Mouse (Mus musculus) mesoderm, embryonic 11.5 days (tissue): ENCODE data around the gene Erg.

Experiments used
- DNase-seq: peaks from one replicate; pipeline ENCODE4 v3.0.0-alpha.2; 2012; ENCODE audit warnings: low read depth, low spot score

The Erg gene

DNA sequence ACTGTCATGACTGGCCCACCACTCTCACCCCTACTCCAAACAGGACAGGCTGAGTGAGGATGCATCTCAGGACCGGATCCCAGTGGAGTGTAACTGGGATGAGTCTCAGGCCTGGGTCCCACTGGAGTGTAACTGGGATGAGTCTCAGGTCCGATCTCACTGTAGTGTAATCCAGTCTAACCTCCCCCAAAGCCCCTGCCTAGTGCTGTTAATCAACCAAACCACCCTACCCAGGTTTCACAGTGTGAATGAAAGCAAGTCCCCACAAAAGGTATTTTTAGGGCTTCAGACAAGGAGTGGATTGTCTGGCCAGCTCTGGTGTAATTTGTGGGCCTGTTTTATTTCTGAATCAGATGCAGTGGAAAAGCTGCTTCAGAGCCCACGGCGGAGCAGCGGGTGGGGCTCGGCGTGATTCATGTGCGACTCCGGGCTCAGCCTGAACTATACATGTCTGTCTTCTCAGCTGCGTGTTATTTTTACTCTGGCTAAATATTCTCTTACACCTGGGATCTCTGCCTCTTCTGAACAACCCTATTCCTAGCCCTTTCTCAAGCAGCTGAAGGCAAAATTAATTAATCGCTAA lies 187.5 kb downstream of the Erg start:
- DNase-seq = no peak

DNA sequence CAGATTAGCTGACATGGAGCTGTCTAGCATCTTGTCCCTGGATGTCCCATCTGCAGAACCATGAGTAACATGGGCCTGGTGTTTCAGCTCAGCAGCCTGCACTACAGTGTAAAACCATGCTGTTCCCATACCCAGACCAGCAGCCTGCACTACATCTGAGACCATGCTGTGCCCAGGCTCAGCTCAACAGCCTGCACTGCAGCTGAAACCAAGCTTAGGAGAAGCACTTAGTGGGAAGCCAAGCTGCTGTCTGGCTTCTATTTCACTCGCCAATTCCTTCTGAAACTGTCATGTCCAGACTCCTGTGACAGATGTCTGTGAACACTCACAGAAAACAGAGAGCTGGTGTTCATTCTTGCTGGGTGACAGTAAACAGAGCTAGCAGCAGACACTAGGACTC lies 195.6 kb downstream of the Erg start:
- DNase-seq = no peak

DNA sequence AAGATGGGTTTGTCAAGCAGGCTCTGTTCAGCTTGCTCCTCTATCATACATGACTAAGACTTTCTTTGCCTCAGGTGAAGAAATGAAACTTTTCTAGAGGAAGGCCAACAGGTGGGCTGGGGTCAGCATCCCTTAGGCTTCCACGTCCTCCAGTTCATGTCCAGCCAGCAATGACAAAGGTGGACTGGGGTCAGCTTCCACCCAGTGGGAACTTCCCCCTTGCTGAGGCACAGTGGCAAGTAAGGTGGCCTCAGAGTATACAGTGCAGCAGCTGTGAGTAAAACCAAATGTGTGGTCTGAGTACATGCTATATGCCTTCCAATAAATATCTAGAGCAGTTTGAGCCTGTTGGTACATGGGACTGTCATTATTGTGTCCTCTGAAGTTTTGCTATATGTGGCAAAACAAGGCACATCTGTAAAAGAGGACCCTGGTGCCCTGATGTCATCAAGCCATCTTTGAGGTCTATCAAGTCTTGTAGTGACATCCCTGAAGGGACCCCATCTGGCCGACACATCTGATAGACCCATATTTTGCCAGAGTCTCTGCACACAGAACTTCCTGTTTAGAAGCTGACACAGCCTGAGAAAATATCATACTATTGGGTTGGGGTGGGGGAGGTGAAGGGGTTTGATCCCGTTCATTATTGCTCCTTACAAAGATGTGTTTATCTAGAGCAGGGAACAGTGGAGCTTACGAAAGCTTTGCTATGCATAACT lies 197.4 kb downstream of the Erg start:
- no peak for DNase-seq

DNA sequence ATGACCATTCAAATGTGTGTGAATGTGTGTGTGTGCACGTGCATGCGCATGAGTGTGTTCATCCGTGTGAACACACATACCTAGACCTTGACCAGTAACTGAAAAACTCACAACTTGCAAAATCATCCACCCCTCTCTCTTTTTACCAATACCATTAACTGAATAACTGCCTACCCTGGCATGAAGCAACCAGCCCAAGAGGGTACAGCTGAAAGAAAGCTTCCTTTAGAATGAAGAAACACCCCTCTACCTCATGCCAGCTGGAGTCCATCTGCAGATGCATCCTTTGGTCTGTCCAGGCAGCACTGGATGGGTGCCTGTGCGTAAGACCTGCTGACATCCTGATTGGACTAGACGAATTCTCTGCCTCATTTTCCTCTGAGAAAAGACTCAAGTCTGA lies 198.1 kb downstream of the Erg start:
- no peak for DNase-seq

DNA sequence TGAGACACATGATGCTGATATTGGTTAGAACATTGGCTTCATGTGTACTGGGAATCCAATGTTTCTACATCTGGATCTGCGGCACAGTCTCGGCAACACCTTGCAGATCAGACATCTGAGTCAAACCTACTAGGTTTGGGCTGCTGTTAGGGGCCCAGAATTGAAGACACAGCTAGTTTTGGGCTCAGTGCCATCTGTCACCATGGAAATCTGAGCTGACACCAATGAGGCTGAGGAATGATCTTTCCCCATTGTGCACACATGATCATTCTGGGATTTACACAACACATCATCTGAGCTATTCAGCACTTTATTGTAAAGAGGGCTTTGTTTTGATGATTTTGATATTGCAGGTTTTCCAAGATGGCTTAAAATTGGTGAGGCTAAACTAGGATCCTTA lies 199.4 kb downstream of the Erg start:
- DNase-seq = no peak

DNA sequence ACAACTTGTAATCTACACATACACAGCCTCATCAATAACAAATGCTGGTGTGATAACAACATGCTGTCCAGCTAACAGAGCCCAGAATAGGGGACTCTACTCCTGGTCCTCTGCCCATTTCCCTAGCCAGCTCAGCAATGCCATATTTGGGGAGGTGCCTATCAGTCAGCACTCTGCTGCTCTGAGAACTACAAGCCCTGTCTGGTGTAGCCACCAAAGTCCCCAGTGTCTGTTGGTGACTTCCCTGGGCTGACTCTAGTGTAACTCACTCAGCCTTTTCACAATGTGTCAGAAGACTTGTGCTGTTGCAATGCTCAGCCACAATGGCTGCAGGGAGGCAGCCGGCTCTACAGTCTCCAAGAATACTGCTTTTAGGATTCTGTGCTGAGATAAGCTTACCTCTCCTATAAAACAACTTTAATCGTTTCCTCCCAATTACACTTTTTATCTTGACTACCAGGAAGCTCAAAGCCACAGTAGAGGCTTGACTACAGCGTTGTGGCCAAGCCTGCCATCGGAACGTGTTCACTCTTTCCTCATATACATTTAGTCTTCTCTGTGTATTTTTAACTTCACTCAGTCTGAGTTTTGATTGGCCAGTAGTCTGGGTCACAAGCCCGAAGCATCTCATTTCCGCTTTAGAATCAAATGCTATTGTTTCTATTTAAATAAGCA lies 201.0 kb downstream of the Erg start:
- no peak for DNase-seq

DNA sequence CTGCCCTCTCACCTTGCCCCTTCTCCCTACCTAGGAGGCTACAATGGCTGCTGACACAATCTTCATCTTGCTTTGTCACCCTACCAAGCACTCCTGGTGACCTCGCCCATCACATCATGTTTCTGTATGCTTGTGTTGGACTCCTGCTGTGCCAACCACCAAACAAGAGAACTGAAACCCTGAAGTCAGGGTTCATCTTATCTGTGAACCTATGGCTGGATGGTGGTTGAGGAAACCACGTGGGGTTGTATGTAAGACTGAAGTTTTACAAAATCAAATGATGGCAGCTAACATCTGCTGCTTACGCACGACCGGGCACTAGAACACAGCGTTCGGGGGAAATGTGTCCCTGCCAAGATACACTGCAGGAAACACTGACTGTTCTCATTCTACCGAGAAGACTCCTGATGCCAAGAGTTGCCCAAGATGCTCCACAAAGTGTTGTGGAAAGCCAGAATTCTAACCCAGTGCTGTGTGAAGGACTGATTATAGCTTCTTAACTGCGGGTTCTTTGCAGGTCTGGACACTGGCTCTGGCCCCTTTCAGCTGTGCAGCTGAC lies 201.7 kb downstream of the Erg start:
- no peak for DNase-seq

DNA sequence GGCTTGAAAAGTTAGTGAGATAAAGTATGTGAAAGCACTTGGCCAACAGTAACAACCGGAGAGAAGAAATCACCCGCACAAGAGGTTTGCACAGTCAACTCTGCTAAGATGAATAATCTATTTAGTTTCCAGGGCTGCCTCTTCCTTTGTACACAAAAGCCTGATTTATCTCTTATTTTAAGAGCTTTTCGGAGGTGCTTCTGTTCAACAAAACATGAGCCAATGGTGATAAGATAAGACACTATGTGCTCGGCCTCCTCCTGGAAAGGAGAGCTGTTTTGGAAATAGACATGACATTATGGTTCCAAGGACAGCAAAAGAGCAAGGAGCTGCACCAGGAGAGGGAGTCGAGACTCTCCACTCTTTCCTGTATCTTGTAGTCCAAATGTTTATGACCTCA lies 204.1 kb downstream of the Erg start:
- no peak for DNase-seq

DNA sequence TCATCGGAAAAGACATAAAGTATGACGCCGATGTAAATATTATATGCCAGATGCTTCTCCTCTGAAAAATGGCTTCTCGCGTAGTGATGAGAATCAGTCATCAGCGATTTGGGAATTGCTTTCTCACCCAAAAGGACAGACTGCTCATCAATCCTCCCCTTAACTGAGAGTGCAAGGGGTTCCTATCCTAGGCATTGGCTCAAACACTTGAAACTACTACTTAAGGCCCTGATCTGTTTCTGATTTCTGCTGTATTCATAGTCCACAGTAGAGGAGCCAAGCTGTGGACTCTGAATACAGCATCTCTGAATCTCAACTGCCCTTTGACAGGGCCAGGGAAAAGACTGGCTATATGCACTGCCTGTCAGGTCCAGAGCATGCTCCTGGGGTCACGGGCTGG lies 209.6 kb downstream of the Erg start:
- no peak for DNase-seq

DNA sequence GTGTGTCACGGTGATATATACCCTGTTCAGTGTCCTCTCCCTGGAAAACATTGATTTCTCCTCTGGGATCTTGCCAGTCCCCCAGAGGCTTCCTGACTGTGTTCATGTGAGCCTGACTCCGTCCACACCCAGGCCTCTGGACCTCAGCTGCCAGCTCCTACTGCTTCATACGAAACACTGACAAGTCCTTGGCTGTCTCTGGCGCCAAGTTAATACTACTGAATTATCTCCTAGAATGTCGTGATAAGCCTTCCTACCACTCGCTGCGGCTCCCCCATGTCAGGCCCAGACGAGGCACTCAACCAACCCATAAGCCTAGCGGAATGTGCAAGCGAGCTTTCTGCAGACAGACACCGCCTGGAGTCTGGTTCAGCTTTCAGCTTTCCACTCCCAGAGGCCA lies 210.0 kb downstream of the Erg start:
- no peak for DNase-seq

DNA sequence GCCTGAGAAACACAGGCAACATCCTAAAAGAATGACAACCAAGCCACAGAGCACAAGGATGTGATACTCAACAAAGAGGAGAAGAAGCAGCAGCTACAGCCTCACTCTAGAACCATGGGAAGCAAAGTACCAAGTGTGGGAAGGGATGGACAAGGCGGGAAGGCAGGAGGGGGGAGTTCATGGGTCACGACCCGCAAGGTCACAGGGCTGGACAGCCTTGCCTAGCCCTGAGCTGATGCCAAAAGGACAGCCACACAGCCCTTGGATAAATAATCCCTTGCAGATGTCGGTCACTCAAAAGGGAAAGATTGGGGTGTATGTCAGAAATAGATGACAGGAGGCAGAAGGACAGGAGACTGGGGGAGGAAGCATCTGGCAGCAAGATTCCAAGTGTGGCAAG lies 211.7 kb downstream of the Erg start:
- no peak for DNase-seq

DNA sequence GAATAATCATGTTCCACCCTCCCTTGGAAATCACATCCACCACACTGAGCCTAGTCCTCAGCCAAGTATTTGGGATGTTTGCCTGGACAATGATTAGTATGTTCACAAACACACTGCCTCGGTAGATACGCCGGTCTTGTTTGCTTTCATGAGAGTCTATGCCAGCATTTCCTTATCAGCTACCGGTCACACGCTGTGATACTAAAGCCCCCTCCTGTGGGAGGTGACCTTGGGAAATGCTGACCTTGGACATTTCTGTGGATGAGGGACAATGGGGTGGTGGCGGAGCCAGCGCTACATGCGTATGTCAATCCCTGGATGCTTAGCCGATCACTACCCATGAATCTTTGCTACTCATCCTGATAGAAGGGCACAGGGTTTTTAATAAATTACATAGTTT lies 213.4 kb downstream of the Erg start:
- no peak for DNase-seq

DNA sequence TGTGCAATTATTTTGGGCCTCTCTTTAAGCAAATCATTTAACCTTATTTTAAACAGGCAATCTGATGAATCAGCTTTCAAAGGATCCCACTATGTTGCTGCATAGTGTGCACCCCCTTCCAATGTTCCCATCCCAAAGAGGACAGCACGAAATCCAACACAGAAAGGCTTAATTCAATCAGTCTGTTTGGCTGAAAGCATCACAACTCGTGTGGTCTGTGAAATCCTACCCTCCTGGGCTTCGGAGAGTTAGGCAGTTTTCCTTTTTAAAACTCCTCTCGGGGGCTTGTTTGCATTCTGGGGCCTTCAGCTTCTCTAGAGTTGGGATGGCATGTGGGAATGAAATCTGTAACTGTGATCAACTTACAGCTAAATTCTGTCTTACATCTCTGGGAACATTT lies 214.7 kb downstream of the Erg start:
- no peak for DNase-seq

DNA sequence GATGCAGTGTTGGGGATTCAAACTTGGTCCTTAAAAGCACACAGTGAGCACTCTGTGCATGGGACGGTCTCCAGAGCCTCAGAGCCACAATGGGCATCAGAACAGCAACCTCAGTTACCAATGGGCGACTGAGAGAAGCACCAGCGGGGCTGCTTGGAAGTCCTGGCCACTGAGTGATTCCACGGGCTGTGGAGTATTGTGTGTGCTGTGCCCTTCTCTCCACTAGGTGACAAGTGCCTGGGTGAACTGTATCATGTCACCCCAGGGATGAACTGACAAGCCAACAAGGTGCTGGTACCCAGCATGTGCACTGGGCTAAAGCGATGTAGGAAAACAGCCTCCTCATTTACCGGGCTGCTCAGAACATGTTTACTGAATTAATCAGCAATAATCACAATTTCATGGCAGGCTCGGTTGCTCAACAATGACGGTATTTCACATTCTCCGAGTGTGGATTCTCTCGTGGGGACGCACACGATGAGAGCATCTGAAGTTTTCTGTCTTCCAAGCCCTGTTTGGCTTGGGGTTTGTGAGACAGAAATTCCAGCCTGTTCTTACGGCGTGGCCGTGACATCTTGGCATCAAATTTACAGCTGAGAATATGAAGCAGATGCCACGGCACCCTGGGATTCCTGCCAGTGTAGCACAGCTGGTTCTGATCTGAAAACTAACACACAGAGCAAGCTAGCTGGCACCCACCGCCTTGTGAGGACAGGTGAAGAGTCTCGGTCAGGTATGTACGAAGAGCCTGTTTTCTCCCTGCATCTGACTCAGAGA lies 219.2 kb downstream of the Erg start:
- no peak for DNase-seq

DNA sequence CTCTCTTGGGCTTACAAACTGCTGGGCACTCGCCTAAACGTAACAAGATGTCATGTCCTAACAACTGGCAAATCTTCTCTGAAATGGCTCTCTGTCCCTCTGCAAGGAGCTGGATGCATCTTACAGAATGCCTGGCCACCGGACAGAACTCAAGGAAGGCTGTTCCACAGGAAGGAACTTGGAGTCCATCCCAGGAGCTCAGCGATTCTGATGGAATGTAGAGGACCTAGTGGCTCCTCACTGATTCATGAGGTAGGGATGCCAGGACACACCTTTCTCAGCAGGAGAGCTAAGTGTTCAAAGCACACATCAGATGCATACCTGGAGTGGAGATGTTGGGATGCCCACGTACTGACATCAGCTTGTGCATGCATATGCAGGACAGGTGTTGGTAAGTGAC lies 221.2 kb downstream of the Erg start:
- DNase-seq = no peak

DNA sequence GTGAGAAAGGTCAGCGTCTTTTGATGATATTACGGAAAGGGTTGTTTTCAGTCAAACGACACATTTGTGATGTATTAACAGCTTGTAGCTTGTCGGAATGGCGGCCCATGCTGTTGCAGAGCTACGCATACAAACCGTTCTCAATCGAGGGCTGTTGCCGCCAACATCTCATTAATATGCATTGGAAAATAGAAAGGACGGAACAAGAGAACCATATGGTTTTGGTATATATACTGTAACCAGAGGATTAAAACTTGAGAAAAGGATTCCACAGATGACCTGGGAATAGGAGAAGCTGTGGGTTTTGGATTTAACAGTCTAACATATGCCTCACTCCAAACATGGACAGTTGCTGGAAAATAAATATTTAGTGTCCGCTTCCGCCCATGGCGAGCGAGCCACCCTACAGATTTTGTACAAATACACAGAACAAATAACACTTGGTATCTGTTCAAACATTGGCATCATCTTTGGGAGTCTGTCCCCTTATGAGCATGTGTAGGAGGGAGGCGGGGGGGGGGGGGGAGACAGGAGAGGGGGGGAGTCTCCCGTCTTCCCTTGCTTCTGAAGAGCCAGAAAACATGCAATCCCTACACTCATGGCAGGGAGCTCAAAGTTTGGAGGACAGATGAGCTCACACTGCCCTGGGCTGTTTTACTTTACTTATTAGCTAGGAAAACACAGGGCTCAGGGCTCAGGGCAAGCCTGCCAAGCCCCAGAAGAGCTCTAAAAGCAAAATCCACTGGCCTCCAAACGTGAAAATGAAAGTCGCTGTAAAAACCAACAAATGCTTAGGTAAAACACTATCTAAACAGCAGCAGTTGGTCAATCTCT lies 222.5 kb downstream of the Erg start:
- no peak for DNase-seq

DNA sequence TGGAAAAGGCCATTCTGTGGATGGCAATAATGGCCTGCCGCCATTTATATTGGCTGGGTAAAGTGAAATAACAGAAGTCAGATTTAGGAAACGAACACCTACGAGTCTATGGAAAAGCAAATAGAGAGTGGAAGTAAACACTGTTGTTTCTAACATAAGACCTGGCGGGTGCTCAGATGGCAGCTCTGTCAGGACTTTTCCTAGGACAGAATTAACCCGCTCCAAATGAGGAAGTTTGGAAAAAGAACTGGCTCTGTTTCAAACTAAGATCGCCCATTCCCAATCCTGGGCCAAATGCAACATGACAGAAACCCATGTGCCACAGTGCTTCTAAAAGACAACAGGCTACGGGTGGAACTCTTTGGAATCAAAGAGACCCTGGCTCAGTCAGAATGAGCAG lies 224.4 kb downstream of the Erg start:
- no peak for DNase-seq

DNA sequence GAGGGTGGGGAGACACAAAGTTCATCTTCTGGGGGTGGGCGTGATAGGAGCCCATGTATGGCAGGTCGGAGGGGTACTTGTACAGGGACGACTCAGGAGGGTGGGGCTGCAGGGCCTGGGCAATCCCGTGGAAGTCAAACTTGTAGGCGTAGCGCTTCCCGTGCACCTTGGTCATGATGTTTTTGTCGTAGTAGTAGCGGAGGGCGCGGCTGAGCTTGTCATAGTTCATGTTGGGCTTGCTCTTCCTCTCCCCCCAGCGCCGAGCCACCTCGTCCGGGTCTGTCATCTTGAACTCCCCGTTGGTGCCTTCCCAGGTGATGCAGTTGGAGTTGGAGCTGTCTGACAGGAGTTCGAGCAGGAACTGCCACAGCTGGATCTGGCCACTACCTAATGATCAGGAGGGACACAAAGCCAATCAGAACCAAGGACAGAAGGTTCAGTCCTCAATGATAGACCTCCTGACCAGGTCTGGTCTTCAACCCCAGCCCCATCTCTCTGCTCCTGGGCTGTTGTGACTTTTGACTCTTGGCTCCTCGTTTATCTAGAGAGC lies 225.4 kb downstream of the Erg start:
- DNase-seq = no peak

DNA sequence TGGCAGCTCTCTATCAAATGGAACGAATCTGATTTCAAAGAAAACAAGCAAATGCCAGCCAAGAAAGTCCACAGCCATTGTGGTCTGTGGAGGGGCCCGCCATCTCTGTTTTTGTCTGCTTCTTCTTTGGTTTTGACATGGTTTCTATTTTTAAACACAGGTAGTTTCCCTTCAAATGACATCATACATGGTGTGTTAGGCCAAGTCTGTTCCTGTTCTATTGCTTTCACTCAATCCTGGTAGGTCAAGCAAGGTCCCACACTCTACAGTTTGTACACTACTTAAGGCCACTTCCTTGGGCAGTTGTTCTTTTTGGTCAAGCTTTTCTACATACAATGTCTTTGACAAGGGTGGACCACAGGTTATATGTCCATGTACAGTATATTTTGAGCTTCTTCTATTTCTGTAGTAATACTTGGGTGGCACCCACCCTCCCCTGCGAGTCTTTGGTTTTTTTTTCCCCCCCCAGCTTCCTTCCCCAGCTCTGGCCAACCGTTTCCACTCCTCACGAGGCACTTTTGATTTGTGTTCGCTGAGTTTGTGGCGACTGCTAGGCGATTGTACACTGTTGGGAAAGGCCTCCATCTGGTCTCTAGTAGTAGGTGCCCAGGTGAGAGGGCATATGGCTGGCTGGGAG lies 226.1 kb downstream of the Erg start:
- no peak for DNase-seq
